Mouse (Mus musculus): ENCODE measurements around the gene Dupd1.

DNA sequence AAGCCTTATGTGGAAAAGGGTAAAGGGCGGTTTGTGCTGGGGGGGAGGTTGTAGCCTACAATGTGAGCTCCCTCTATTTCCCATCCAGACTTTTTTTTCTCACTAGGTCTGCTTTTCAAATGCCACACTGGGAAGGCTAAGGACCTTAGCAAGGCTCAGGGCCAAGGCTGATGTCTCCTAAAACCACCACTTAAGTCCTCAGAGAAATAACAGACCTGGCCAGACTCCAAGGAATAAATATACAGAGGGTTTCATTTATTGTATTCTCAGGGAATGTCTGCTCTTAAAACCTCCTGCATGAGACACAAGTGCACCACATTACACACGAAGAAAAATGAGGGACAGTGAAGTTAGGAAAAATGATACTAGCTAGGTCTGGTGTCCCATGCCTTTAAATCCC is 3.1 kb downstream of the Dupd1 start:
- TF ChIP-seq CTCF (IDR thresholded peaks at IDR 0.05; ENCODE audit: control insufficient read depth, insufficient read depth, insufficient replicate concordance, low read depth, low read length) (no peak), POLR2A (IDR thresholded peaks at IDR 0.05; ENCODE audit: control insufficient read depth, low read depth, low read length) (no peak)

Measured in testis, adult 2 months (tissue).